Mouse (Mus musculus): ENCODE measurements at regions not wholly inside any gene's neighbourhood (a gene's known extent, or its start where the extent isn't known, plus 50 kb on each side); places are given as distances from the start of the nearest gene placed in this dataset.
A peak's percentile ranks its signal among the peaks of the same experiment; 100 is the strongest.

DNA sequence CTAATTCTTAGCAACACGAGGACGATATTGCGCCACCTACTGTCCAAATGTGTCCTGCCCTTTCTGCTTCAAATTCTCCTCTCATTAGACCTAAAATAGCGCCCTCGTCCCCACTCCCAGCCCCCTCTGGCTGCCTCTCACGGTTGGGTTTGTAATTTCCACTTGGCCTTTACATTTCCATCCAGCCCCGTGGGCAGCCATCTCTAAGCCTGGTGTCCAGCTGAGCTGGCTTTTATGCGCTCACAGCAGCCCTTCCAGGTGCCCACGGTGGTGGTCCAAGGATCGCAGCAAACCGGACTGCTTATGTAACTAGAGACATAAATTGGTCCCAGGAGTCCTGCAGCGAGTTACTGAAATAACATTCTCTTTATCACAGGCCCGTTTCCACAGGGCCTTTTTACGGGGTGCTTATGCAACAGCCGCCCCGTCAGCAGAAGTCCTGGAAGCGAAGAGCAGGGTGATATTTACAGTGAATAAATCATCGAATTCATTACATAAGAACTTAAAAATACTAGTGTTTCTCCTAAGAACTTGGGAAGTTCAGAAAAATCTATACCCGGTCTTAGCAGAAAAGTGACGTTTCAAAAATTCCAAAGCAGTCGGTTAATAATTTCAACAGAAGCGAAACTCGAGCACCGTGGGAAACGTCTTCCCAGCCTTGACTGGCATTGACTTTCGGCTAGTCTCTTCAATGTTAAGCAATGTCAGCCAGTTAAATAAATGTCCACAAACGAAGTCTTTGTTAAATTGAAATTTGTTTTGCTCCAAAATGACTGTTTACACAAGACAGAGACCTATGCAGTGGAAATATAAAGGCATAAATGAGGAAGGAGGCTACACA is 57.3 kb upstream of the Cpsf6 start:
- H3K36me3 ChIP-seq (ENCODE audit: insufficient read depth), result no peaks in the 10 kb centered on the region
- peak; percentile 76 for DNase-seq
- H3K4me2 ChIP-seq, result peak overlapping the region; percentile 32
- no peak overlapping the region for H3K27ac ChIP-seq (ENCODE audit: low read depth)
- no peak overlapping the region for H3K9ac ChIP-seq
- 0 out of 2 replicates have a peak, but pooled peaks cover 4% of the 10 kb centered on the region for H3K27me3 ChIP-seq (ENCODE audit: insufficient read depth, low read length)
- TF ChIP-seq CTCF (IDR thresholded peaks at IDR 0.05; ENCODE audit: low read depth), result peak; percentile 70
- WGBS, result 35% methylated on average over 27 of the region's 27 CpGs
- H3K4me1 ChIP-seq (ENCODE audit: insufficient read depth), result peaks cover 7% of the 10 kb centered on the region
- H3K4me3 ChIP-seq (ENCODE audit: low read depth, low read length), result no peak overlapping the region
- H3K9me3 ChIP-seq (ENCODE audit: low read depth, low read length), result no peaks in the 10 kb centered on the region
- ATAC-seq (ENCODE audit: insufficient read depth), result no peak

DNA sequence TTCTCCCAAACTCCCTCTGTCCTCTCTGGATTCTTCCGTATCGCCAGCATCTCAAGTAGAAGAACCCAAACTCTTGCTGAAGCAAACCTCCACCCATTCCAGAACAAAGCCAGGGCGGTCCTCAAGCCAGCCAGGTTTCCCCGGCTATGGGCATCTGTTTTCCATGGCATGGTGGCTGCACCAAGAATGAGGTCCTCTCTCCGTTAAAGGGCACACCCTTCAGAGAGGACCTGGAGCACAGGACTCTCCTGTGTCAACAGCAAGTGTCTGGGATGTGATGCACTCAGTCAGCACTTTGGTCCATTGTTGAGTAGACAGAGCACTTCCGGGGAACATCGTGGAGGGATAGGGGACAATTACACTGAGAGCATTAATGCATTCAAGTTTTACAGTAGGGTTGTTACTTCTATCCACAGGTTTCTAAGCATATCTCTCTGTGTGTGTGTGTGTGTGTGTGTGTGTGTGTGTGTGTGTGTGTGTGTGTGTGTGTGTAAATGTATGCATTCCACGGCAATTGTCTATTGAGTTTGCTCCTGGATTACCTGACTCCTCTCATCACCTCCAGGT is 56.6 kb upstream of the Cpsf6 start:
- Histone ChIP-seq H3K27me3 (ENCODE audit: insufficient read depth, low read length) (0 out of 2 replicates have a peak, but pooled peaks cover 4% of the 10 kb centered on the region), H3K9me3 (ENCODE audit: low read depth, low read length) (no peaks in the 10 kb centered on the region), H3K4me1 (ENCODE audit: insufficient read depth) (peaks cover 9% of the 10 kb centered on the region), H3K4me3 (ENCODE audit: low read depth, low read length) (no peak overlapping the region), H3K4me2 (peak overlapping the region; percentile 32; the same call in 1 of the 2 replicates), H3K36me3 (ENCODE audit: insufficient read depth) (no peaks in the 10 kb centered on the region), H3K9ac (no peak overlapping the region), H3K27ac (ENCODE audit: low read depth) (no peak overlapping the region)
- no peak for TF ChIP-seq CTCF (IDR thresholded peaks at IDR 0.05; ENCODE audit: low read depth)
- ATAC-seq (ENCODE audit: insufficient read depth) (no peak), DNase-seq (no peak)
- 60% methylated on average over 8 of the region's 8 CpGs for WGBS

DNA sequence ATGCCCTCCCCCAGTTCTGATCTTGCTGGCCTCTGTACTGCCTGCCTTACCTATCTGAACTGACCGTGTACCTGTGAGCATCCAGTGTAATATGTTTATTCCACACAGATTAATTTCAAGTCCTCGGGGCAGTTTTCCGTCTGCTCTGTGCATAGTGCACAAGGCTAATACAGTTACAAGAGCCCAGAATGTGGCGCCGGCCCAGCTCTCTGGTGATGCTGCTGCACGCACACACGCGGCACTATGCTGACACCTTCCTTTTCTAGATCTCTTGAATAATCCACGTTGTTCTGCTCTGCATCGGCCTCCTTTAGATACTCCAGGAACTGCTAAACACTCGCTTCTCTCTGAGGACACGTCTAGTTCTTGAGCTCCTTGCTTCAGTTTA is 55.9 kb upstream of the Cpsf6 start:
- no peak for DNase-seq
- H3K4me2 ChIP-seq, result peak overlapping the region; percentile 68
- no peaks in the 10 kb centered on the region for H3K9me3 ChIP-seq (ENCODE audit: low read depth, low read length)
- 0 out of 2 replicates have a peak, but pooled peaks cover 4% of the 10 kb centered on the region for H3K27me3 ChIP-seq (ENCODE audit: insufficient read depth, low read length)
- H3K36me3 ChIP-seq (ENCODE audit: insufficient read depth), result no peaks in the 10 kb centered on the region
- H3K4me3 ChIP-seq (ENCODE audit: low read depth, low read length), result peak overlapping the region; percentile 15; the same call in 1 of the 2 replicates
- no peak overlapping the region for H3K27ac ChIP-seq (ENCODE audit: low read depth)
- 46% methylated on average over 12 of the region's 12 CpGs for WGBS
- TF ChIP-seq CTCF (IDR thresholded peaks at IDR 0.05; ENCODE audit: low read depth), result no peak
- peak; percentile 40 for ATAC-seq (ENCODE audit: insufficient read depth)
- H3K4me1 ChIP-seq (ENCODE audit: insufficient read depth), result peaks cover 9% of the 10 kb centered on the region
- H3K9ac ChIP-seq, result 0 out of 2 replicates have a peak overlapping the region, but pooled peaks have one; percentile 5

DNA sequence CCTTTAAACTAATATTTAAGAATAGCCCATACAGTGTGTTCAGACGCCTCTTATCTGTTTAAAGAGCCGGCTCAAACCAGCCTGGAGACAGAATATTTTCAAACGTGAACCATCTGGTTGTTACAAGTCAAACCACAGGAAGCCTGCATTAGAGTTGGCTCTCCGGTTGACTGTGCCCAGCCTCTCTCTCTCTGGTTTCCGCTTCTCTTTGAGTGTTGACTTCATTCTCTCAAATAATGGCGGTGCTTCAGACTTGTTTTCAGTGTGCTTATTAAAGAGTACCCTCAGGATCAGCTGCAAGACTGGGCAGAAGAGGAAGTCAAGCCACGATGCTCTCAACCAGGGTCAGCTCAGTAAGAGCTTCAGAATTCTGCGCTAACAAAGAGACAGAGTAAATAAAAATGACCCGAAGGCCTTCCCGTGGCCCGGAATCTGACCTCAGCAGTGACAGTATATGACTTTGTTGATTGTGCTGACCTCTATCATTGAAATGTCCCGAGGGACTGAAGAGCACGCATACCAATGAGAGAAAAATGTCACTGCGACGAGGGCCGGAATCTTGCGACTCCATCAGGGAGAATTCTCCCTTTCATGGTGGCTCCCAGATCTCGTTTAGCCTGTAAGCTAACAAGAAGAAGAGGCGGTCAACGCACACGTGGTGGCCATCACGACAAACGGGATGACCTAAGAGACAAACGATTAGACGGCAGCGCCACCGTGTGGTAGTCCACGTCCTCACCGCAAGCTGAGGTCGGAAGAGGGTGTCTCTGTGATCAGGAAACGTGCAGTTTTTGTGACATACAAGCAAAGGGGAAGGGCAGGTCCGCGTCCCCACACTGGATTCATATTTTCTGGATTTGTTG is 55.3 kb upstream of the Cpsf6 start:
- Histone ChIP-seq H3K9ac (peak overlapping the region; percentile 11; the same call in 1 of the 2 replicates), H3K4me3 (ENCODE audit: low read depth, low read length) (peak overlapping the region; percentile 15)

DNA sequence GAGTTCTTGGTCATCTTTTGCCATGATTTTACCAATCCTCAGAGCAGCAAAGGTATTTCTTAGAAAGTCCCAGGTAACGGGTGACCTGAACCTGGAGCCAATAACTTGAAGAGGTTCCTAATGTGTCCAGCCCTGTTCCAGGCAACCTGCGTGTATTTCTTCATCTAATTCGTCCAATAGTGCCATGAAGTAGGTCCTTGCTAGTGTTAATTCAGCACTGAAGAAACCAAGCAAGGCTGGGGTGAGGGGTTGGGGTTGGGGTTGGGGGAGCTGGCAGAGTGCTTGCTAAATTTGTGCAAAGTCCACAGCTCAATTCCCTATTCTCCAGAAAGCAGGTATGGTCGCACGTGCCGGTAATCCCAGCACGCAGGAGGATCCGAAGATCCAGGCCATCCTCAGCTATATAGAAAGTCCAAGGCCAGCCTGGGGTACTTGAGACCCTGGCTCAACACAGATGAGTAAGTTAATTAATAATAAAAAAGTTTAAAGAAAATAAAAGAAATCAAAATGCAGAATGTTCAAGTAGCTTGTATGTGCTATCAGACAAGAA is 54.6 kb upstream of the Cpsf6 start:
- no peak for TF ChIP-seq CTCF (IDR thresholded peaks at IDR 0.05; ENCODE audit: low read depth)
- H3K4me3 ChIP-seq (ENCODE audit: low read depth, low read length), result no peak overlapping the region
- H3K9me3 ChIP-seq (ENCODE audit: low read depth, low read length), result no peaks in the 10 kb centered on the region
- no peak overlapping the region for H3K27ac ChIP-seq (ENCODE audit: low read depth)
- H3K9ac ChIP-seq, result no peak overlapping the region
- peaks cover 9% of the 10 kb centered on the region for H3K4me1 ChIP-seq (ENCODE audit: insufficient read depth)
- WGBS, result 90% methylated on average over 8 of the region's 8 CpGs
- no peak for DNase-seq
- H3K4me2 ChIP-seq, result no peak overlapping the region; the same call in 1 of the 2 replicates
- ATAC-seq (ENCODE audit: insufficient read depth), result no peak
- H3K27me3 ChIP-seq (ENCODE audit: insufficient read depth, low read length), result 0 out of 2 replicates have a peak, but pooled peaks cover 4% of the 10 kb centered on the region
- H3K36me3 ChIP-seq (ENCODE audit: insufficient read depth), result no peaks in the 10 kb centered on the region

More for the DNA sequence above, 55.3 kb upstream of the Cpsf6 start:
- ATAC-seq (ENCODE audit: insufficient read depth) (peak; percentile 80), DNase-seq (peak; percentile 98)
- WGBS, result 4% methylated on average over 33 of the region's 33 CpGs
- peak; percentile 97 for TF ChIP-seq CTCF (IDR thresholded peaks at IDR 0.05; ENCODE audit: low read depth)
- peak overlapping the region; percentile 69 for H3K27ac ChIP-seq (ENCODE audit: low read depth)
- peaks cover 9% of the 10 kb centered on the region for H3K4me1 ChIP-seq (ENCODE audit: insufficient read depth)
- H3K4me2 ChIP-seq, result peak overlapping the region; percentile 68
- H3K9me3 ChIP-seq (ENCODE audit: low read depth, low read length), result no peaks in the 10 kb centered on the region
- H3K27me3 ChIP-seq (ENCODE audit: insufficient read depth, low read length), result 0 out of 2 replicates have a peak, but pooled peaks cover 4% of the 10 kb centered on the region
- H3K36me3 ChIP-seq (ENCODE audit: insufficient read depth), result no peaks in the 10 kb centered on the region

DNA sequence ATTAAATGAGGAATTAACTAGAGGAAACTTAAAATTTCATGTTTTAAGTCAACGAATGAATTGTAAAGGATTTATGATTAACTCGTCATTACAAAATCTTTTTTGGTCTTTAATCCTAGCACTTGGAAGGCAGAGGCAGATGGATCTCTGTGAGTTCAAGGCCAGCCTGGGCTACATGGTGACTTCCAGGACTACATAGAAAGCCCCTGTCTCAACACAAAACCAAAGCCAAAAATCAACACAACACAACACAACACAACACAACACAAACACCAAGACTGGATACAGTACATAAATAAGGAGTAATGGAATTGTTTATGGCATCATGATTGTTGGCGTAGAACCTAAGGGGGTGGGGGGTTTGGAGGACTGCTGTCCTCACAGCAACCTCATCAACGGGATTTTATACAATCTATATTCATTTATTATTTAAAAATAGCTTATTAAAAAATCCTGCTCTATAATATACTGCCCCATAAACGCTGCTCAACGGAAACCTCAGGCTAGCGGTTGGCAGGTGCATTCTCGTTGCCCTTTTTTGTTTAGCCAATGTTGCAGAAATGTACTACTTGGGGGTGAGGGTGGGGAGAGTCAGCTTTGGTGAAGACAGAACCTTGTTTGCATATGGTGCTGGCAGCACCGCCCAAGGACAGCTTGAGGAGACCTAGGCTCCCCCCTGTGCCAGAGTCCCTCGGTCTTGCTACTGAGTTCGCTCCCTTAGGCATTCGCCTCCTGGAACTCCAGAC is 53.9 kb upstream of the Cpsf6 start:
- peaks cover 9% of the 10 kb centered on the region for H3K4me1 ChIP-seq (ENCODE audit: insufficient read depth)
- no peak overlapping the region for H3K27ac ChIP-seq (ENCODE audit: low read depth)
- no peak overlapping the region for H3K4me2 ChIP-seq
- DNase-seq, result no peak
- no peak overlapping the region for H3K9ac ChIP-seq
- H3K27me3 ChIP-seq (ENCODE audit: insufficient read depth, low read length), result 0 out of 2 replicates have a peak, but pooled peaks cover 4% of the 10 kb centered on the region
- H3K4me3 ChIP-seq (ENCODE audit: low read depth, low read length), result no peak overlapping the region
- TF ChIP-seq CTCF (IDR thresholded peaks at IDR 0.05; ENCODE audit: low read depth), result no peak
- no peaks in the 10 kb centered on the region for H3K9me3 ChIP-seq (ENCODE audit: low read depth, low read length)
- H3K36me3 ChIP-seq (ENCODE audit: insufficient read depth), result no peaks in the 10 kb centered on the region
- ATAC-seq (ENCODE audit: insufficient read depth), result no peak
- 94% methylated on average over 12 of the region's 12 CpGs for WGBS

All from lung, embryonic 14.5 days (tissue).